Mouse (Mus musculus) stomach, embryonic 16.5 days (tissue): ENCODE measurements around the gene Rad21l. TPM values are rescaled to one million over a fixed set of nuclear protein-coding genes. Genes with fewer than 3 reads are reported as not detected.
A peak's percentile ranks its signal among the peaks of the same experiment; 100 is the strongest.

ENCODE experiments used
- ATAC-seq: fragments of 200-750 bp; cut with Nextera tagmentation; 2 replicates; pipeline ENCODE4 v1.8.0; 2017; ENCODE audit warnings: moderate number of reproducible peaks, moderate TSS enrichment; ENCODE audit not compliant: insufficient read depth, low FRiP score
- H3K27ac ChIP-seq: fragments of 300-500 bp; sonication (generic); 2 replicates; pipeline ENCODE4 v1.5.1; 2014; ENCODE audit warnings: low read length
- H3K27me3 ChIP-seq: fragments of 300-500 bp; sonication (generic); 2 replicates; pipeline ENCODE4 v1.6.1; 2014; ENCODE audit warnings: low read length, control low read depth, mixed read lengths; ENCODE audit not compliant: control insufficient read depth, insufficient read depth
- H3K36me3 ChIP-seq: fragments of 300-500 bp; sonication (generic); 2 replicates; pipeline ENCODE4 v1.6.1; 2014; ENCODE audit warnings: low read length; ENCODE audit not compliant: control insufficient read depth, insufficient read depth
- H3K4me1 ChIP-seq: fragments of 300-500 bp; sonication (generic); 2 replicates; pipeline ENCODE4 v1.6.1; 2014; ENCODE audit warnings: low read length, control low read depth, mixed read lengths; ENCODE audit not compliant: control insufficient read depth, insufficient read depth
- H3K4me2 ChIP-seq: fragments of 300-500 bp; sonication (generic); 2 replicates; pipeline ENCODE4 v1.6.1; 2014; ENCODE audit warnings: low read depth, low read length, mixed read lengths
- H3K4me3 ChIP-seq: fragments of 300-500 bp; sonication (generic); replicated peaks from 2 replicates; pipeline ENCODE4 v1.5.1; 2014; ENCODE audit warnings: mild to moderate bottlenecking, low read length
- H3K9ac ChIP-seq: fragments of 300-500 bp; sonication (generic); 2 replicates; pipeline ENCODE4 v1.6.1; 2014; ENCODE audit warnings: low read length
- H3K9me3 ChIP-seq: fragments of 300-500 bp; sonication (generic); replicated peaks from 2 replicates; pipeline ENCODE4 v1.6.1; 2016; ENCODE audit warnings: low read length, control low read depth; ENCODE audit not compliant: control insufficient read depth
- WGBS: fragments of 180-500 bp; shearing (Covaris S2); extraction: QIAGEN DNeasy Blood & Tissue Kit; methylation state at CpG from one replicate; pipeline ENCODE4 v1.1.7; 2014; 5-methylcytosine and 5-hydroxymethylcytosine counted together
- polyA plus RNA-seq: library from polyadenylated mRNA; unstranded; fragments of >200 nt; fragmentation: Nextera tagmentation; extraction: Ambion mirVana; gene quantifications from 2 replicates; pipeline ENCODE4 v1.2.1, GENCODE M21; 2015

Rad21l gene
- polyA plus RNA-seq, 1 experiment from 2014 or later, result not detected

DNA sequence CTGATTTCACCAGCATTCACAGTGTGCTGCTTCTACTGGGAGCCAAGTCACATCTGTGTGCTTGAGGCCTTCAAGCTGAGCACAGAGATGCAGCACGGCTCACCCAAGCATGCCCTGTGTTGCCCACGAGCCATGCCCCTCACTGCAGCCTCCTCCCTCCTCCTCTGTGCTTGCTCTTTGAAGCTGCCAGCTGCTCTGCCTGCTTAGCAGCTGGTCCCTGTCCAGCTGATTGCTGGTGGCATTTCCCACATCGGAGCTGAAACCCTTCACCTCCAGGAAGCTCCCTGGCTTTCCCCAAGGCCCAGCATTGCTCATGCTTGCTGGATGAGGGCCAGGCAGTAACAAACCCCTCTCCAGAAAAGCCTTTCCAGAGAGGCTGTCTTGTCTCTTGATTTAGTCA is 58.4 kb downstream of the Rad21l start:
- H3K36me3 ChIP-seq, result no peaks in the 10 kb centered on the region
- WGBS, result 31% methylated on average over 3 of the region's 3 CpGs
- no peak overlapping the region for H3K4me3 ChIP-seq
- no peaks in the 10 kb centered on the region for H3K27me3 ChIP-seq
- no peak overlapping the region for H3K9ac ChIP-seq
- H3K9me3 ChIP-seq, result no peaks in the 10 kb centered on the region
- ATAC-seq, result 0 out of 2 replicates have a peak, but pooled peaks have one; percentile 15
- no peak overlapping the region for H3K4me2 ChIP-seq
- 0 out of 2 replicates have a peak overlapping the region, but pooled peaks have one; percentile 9 for H3K27ac ChIP-seq
- peaks cover 8% of the 10 kb centered on the region; the same call in 1 of the 2 replicates for H3K4me1 ChIP-seq

- peaks cover 8% of the 10 kb centered on the region; the same call in 1 of the 2 replicates for H3K4me1 ChIP-seq
- H3K4me3 ChIP-seq, result no peak overlapping the region
- H3K27ac ChIP-seq, result no peak overlapping the region
- no peak overlapping the region for H3K4me2 ChIP-seq
- no peak for ATAC-seq
- H3K9ac ChIP-seq, result no peak overlapping the region
- no peaks in the 10 kb centered on the region for H3K36me3 ChIP-seq
- 88% methylated on average over 1 of the region's 1 CpGs for WGBS
- no peaks in the 10 kb centered on the region for H3K9me3 ChIP-seq
- no peaks in the 10 kb centered on the region for H3K27me3 ChIP-seq
Measured at GRCm38 (mm10) chr2:151608435-151608834, 59.9 kb downstream of the Rad21l start.

DNA sequence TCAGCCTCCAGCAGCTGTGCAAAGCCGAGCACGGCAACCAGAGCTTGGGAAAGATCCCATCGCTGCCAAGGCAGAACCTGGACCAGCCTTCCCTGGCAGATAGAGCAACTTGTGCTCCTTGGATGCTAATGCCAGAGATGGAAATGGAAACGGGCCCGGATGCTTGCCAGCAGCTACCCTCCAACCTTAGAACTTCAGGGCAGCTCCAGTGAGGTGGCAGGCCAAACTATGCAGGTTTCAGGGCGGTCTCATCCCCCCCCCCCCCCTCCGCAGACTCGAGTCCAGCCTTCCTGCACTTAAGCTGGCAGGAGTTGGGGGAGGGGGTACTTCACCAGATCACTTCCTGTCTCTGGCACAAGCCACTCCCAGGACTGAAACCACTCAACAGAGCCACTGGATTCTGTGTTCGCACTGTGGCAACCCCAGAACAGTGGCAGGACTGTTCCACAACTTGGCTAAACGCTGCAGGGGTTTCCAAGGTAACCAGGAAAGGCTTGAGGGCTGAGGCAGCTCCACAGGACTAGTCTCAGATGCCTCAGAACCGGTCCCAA is 62.8 kb downstream of the Rad21l start:
- no peaks in the 10 kb centered on the region for H3K27me3 ChIP-seq
- 37% methylated on average over 11 of the region's 11 CpGs for WGBS
- no peak for ATAC-seq
- no peaks in the 10 kb centered on the region for H3K36me3 ChIP-seq
- H3K9ac ChIP-seq, result no peak overlapping the region
- H3K4me1 ChIP-seq, result peaks cover 15% of the 10 kb centered on the region; the same call in 1 of the 2 replicates
- no peak overlapping the region for H3K27ac ChIP-seq
- no peaks in the 10 kb centered on the region for H3K9me3 ChIP-seq
- H3K4me3 ChIP-seq, result no peak overlapping the region
- no peak overlapping the region for H3K4me2 ChIP-seq

DNA sequence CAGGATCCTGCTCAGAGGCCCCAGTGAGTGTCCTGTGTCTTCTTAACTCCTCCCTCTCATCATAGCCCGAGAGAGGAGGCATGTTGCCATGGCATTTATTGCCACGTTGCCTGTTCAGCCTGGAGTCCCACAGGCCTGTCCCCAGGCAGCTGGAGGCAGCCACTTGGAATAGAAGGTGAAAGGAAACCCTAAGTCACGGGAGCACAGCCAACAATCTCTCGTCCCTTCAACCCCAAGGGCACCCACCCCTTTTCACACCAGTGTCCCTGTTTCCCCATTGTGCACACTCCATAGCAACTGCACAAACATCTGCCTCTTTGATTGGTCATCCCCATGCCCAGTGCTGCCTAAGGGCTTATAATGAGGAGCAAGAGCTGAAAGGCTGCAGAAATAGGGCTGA is 64.7 kb downstream of the Rad21l start:
- 40% methylated on average over 4 of the region's 4 CpGs for WGBS
- no peak for ATAC-seq
- Histone ChIP-seq H3K27ac (no peak overlapping the region), H3K27me3 (no peaks in the 10 kb centered on the region), H3K4me2 (no peak overlapping the region), H3K9me3 (no peaks in the 10 kb centered on the region), H3K9ac (no peak overlapping the region), H3K36me3 (no peaks in the 10 kb centered on the region), H3K4me3 (no peak overlapping the region), H3K4me1 (peaks cover 15% of the 10 kb centered on the region; the same call in 1 of the 2 replicates)

- ATAC-seq, result no peak
- Histone ChIP-seq H3K4me1 (peaks cover 15% of the 10 kb centered on the region; the same call in 1 of the 2 replicates), H3K9ac (no peak overlapping the region), H3K4me3 (no peak overlapping the region), H3K36me3 (no peaks in the 10 kb centered on the region), H3K4me2 (no peak overlapping the region), H3K27me3 (no peaks in the 10 kb centered on the region), H3K27ac (no peak overlapping the region), H3K9me3 (no peaks in the 10 kb centered on the region)
- 46% methylated on average over 4 of the region's 4 CpGs for WGBS
Measured at GRCm38 (mm10) chr2:151602106-151602505, 66.2 kb downstream of the Rad21l start.

DNA sequence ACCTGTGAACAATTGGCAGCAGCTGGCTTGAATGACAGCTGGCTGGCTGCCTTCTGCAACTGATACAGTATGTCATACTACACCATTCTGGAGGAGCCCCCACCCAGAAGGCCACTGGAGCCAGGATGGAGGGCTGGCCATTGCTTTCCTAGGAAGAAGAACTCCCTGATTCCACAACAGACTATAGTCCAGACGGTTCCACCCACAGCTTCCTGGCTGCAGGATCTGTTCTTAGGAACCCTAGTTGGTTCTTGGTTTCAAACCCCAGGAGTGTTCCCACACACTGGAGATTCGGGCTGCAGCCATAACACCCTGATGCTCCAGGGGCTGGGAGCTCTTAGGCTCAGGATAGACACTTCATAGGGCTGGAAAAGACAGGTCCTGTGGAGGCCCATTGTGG is 70.3 kb downstream of the Rad21l start:
- H3K36me3 ChIP-seq, result no peaks in the 10 kb centered on the region
- H3K9ac ChIP-seq, result no peak overlapping the region
- no peak overlapping the region for H3K4me3 ChIP-seq
- WGBS, result 68% methylated on average over 2 of the region's 2 CpGs
- no peak overlapping the region for H3K4me2 ChIP-seq
- H3K27me3 ChIP-seq, result no peaks in the 10 kb centered on the region
- ATAC-seq, result no peak
- H3K27ac ChIP-seq, result no peak overlapping the region
- no peaks in the 10 kb centered on the region for H3K9me3 ChIP-seq
- 0 out of 2 replicates have a peak, but pooled peaks cover 6% of the 10 kb centered on the region for H3K4me1 ChIP-seq

Other genes starting within 250 kb of the Rad21l start
- not detected in 2 replicates for gene 4921509C19Rik, start 192.4 kb downstream of the Rad21l start, polyA plus RNA-seq
- gene Nsfl1c, start 174.4 kb downstream of the Rad21l start, polyA plus RNA-seq, result 175 and 186 TPM in 2 replicates
- gene Fkbp1a, start 126.0 kb downstream of the Rad21l start, polyA plus RNA-seq, result 553 and 572 TPM in 2 replicates
- gene Sdcbp2, start 95.9 kb downstream of the Rad21l start, polyA plus RNA-seq, result 25.9 and 36.2 TPM in 2 replicates
- 0.95 and 2.4 TPM in 2 replicates for gene Snph, start 35.9 kb downstream of the Rad21l start, polyA plus RNA-seq
- gene Tmem74b, start 33.5 kb upstream of the Rad21l start, polyA plus RNA-seq, result 0.85 and 1.3 TPM in 2 replicates
- gene Psmf1, start 75.7 kb upstream of the Rad21l start, polyA plus RNA-seq, result 41.4 and 42.0 TPM in 2 replicates
- gene Rspo4, start 174.4 kb upstream of the Rad21l start, polyA plus RNA-seq, result 0.09 TPM in 1 of 2 replicates, not detected in the other
- 0.46 and 0.81 TPM in 2 replicates for gene Angpt4, start 242.7 kb upstream of the Rad21l start, polyA plus RNA-seq